Mouse (Mus musculus) Patski (cell line): ENCODE data around the gene Gtpbp1. TPM values are rescaled to one million over a fixed set of nuclear protein-coding genes. Genes with fewer than 3 reads are reported as not detected.

Experiments used
- ATAC-seq: fragments of 100-300 bp; one replicate; pipeline ENCODE4 v1.8.0; 2021
- CTCF ChIA-PET: fragments of 350-600 bp; sonication (Branson Sonifier 250); formaldehyde crosslinking; loops from one replicate; lab custom pipeline; 2022; ENCODE audit warnings: inconsistent platforms; lab: Charles Lee
- POLR2A ChIA-PET: fragments of 350-600 bp; sonication (Branson Sonifier 250); formaldehyde crosslinking; loops from one replicate; lab custom pipeline; 2022; ENCODE audit warnings: antibody characterized with exemption, inconsistent platforms; lab: Charles Lee
- DNase-seq: peaks from one replicate; pipeline ENCODE4 v3.0.0-alpha.2; 2011; ENCODE audit warnings: low read depth, low spot score
- H3K27me3 ChIP-seq: fragments of 371-371 bp; one replicate; pipeline ENCODE4 v1.5.1; 2021
- CTCF ChIP-seq: fragments of 100-300 bp; IDR thresholded peaks from one replicate; pipeline ENCODE4 v1.5.1; 2021
- in situ Hi-C: fragments of 300-500 bp; cut with MboI; formaldehyde crosslinking; loops from 3 replicates; pipeline ENCODE4 v1.11.1; 2018; ENCODE audit warnings: low pct_unique_long_range_greater_than_20kb, mixed read lengths
- polyA plus RNA-seq: library from polyadenylated mRNA; unstranded; gene quantifications from one replicate; pipeline ENCODE4 v1.2.3, GENCODE M21; 2021

Gene Gtpbp1
- polyA plus RNA-seq, 1 experiment from 2014 or later = 33.4 TPM

DNA sequence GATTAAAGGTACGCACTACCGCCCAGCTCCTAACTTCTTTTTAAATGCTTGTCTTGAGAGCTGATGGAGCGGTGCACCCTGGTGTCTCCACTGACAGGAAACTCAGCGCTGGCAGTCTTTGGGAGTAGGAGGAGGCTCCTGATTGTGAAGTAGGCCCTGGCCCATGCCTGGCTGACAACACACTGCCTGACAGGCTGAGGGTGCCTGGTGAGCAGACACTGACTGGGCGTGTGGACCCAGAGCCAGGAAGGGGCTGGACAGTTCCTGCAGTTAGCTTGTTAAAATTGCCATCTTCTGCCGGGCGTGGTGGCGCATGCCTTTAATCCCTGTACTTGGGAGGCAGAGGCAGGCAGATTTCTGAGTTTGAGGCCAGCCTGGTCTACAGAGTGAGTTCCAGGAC is 59.6 kb downstream of the Gtpbp1 start:
- DNase-seq = no peak
- no peaks in the 10 kb centered on the region for H3K27me3 ChIP-seq
- ChIA-PET POLR2A (no interaction called here), CTCF (no interaction called here)
- ATAC-seq = no peak
- TF ChIP-seq CTCF = no peak
- in situ Hi-C loops = no loop called here

DNA sequence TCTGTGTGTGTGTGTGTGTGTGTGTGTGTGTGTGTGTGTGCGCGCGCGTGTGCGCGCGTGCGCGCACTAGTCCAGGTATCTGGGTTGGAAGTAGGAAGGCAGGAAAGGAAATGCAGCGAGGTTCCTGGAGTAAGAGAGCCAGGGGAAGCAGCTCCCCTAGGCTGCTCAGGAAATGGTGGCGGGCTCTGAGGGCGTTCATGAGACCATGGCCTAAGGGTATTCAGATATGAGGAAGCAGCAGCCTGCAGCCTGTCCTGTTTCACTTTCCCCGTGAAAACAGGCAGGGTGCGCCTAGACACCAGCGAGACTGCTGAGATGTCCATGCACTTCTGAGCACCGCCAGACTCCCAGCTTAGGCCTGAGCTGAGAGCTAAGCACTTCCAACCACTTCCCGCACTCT is 61.1 kb downstream of the Gtpbp1 start:
- ChIA-PET CTCF (interaction anchor here (1.3 to 2.8 kb wide), 4 partner anchors 11 to 17 kb away, joined by 3 to 16 read pairs (median 7); no protein-coding TSS in a partner anchor), POLR2A (interaction anchor here (0.6 to 1.5 kb wide), 2 partner anchors 23 to 253 kb away, joined by 4 to 6 read pairs; no protein-coding TSS in a partner anchor)
- in situ Hi-C loops = no loop called here
- ATAC-seq = no peak
- no peak for TF ChIP-seq CTCF
- no peak for DNase-seq
- H3K27me3 ChIP-seq = no peaks in the 10 kb centered on the region

DNA sequence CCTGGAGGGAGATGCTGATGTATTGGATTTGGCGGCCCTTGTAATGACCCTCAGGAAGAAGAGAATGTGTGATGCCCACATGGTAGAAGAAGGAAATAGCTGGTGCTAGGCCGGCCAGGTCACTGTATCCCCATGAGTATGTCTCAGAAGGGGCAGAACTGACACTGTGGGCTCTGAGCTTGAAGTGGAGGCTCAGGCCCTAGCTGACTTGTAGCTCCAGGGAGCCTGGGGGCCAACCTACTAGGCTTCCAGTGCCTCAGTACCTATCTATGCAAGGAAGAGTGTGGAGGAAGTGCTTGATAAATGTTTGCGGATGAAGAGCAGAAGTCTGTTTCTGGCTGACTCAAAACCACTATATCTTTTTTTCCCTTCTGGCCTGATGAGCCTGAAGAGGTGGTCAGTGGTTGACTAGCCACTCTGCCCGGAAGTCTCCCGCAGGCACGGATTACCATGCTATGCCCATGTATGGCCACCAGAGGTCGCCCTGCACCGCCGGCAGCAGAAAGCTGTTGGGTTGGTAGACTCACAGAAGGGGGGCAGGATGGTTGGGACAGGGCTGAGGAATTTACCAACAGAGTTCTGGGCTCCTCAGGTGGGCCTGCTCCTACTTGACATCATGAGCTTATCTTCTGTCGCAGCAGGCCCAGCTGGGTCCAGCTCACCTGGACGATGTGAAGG is 62.2 kb downstream of the Gtpbp1 start:
- H3K27me3 ChIP-seq = no peaks in the 10 kb centered on the region
- CTCF ChIA-PET = interaction anchor here (0.9 to 2.8 kb wide), 12 partner anchors 10 to 188 kb away, joined by 3 to 16 read pairs (median 4); partner anchors contain the start of gene Sun2
- DNase-seq (no peak), ATAC-seq (peak; percentile 68)
- in situ Hi-C loops = no loop called here
- no peak for TF ChIP-seq CTCF
- POLR2A ChIA-PET = interaction anchor here (1.5 kb wide), 1 partner anchor 22 kb away, joined by 6 read pairs; no protein-coding TSS in a partner anchor

DNA sequence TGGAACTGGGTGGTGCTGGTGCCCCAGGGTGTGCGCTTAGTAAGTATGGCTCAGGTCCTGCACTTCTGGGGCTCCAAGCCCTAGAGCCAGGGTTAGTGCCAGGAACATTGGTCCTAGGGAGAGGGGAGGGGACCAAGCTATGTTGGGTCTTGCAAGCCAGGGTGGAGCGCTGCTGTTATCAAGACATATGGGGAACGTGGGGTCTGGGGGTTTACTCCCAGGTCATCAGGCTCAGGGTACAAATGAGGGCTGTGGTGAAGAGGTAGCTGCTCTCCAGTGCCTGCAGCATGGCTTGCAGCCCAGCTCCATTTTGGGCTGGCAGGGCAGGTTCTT is 62.7 kb downstream of the Gtpbp1 start:
- H3K27me3 ChIP-seq = no peaks in the 10 kb centered on the region
- DNase-seq (no peak), ATAC-seq (no peak)
- ChIA-PET CTCF (interaction anchor here (0.9 to 2.8 kb wide), 11 partner anchors 9 to 187 kb away, joined by 3 to 16 read pairs (median 5); partner anchors contain the start of gene Sun2), POLR2A (no interaction called here)
- TF ChIP-seq CTCF = no peak
- in situ Hi-C loops = no loop called here

DNA sequence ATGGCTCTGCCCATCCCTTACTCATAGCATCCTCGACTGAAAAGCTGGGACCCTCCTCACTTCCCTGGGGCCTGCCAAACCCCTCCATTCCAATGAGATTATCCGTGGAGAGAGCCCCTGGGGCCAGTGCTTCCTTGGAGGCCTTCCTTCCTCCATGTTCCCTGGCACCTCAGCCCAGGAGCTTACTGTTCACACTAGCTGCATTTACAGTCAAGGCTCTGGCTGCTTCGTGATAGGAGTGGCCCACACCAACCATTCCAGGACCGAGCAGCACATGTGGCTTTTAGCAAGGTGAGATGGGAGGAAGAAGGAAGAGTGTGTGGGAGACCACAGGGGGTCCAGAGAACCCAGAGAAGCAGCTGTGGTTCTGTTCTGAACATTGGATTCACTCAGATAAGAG is 63.2 kb downstream of the Gtpbp1 start:
- DNase-seq (no peak), ATAC-seq (no peak)
- in situ Hi-C loops = no loop called here
- ChIA-PET POLR2A (no interaction called here), CTCF (interaction anchor here (0.8 to 2.8 kb wide), 8 partner anchors 9 to 187 kb away, joined by 3 to 16 read pairs (median 4); partner anchors contain the start of gene Sun2)
- TF ChIP-seq CTCF = no peak
- H3K27me3 ChIP-seq = no peaks in the 10 kb centered on the region

DNA sequence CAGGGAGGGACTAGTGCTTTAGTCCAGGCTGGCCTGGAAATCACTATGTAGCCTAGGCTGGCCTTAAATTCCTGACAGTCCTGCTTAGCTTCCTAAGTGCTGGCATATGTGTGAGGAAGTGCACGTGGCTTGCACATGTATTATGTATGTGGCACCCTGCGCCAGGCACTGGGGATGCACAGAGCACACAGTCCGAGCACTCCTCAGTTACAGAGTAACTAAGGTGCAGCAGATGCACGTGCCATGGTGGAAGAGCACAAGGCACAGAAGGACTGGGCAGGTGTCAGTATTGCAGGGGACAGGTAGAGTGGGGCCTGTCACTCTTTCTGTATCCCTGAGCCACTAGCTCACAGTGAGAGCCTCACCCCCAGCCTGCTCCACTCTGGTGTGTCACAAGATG is 64.5 kb downstream of the Gtpbp1 start:
- POLR2A ChIA-PET = no interaction called here
- no peak for TF ChIP-seq CTCF
- no peaks in the 10 kb centered on the region for H3K27me3 ChIP-seq
- ATAC-seq (no peak), DNase-seq (no peak)
- CTCF ChIA-PET = interaction anchor here (1.0 kb wide), 1 partner anchor 75 kb away, joined by 3 read pairs; no protein-coding TSS in a partner anchor
- in situ Hi-C loops = no loop called here

DNA sequence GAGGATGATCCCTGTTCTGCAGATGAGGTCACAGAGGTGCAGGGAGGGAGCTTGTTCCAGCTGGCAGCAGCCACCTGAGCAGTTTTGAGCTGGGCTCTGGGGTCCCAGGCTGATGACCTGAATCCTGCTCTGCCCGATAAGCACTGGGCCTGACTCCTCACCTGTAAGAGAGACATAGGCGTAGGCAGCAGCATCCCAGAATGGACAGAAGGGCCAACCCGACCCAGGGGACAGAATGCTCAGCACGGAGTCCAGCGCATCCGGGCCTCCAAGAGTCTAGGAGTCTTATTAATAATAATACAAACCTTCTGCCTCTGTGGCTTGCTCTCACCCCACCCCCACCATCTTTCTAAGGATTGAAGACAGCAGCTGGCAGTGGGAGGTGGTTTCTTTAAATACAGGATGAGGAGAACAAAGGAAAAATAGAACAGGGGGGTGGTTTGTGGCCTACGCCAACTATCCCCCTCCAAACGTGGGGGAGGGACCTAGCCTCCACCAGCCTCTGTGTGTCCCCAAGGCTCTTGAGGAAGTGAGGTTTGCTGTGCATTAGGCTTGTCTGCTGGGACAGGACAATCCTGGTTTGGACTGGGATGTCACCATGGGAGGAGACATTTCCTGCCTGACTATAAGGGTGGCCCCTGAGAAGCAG is 65.5 kb downstream of the Gtpbp1 start:
- in situ Hi-C loops = no loop called here
- no peak for DNase-seq
- ATAC-seq = no peak
- no peak for TF ChIP-seq CTCF
- ChIA-PET CTCF (no interaction called here), POLR2A (no interaction called here)
- H3K27me3 ChIP-seq = no peaks in the 10 kb centered on the region

DNA sequence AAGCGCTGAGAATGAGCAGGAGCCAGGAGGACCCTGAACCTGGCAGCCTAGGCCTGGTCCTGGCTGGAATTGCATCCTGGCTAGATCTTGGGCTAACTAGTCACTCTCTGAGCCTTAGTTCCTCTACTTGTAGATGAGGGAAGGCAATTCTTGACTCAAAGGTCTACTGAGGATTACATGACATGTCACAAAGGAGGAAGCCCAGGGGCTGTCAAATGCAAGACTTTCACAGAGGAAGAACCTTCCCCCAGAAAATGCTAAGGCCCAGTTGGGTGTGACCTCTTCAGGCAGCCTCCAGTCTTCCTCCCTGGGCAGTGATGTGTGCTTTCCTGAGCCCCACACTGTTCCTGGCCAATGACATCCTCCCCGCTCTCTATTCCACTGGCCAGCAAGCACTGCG is 66.5 kb downstream of the Gtpbp1 start:
- ChIA-PET POLR2A (no interaction called here), CTCF (no interaction called here)
- TF ChIP-seq CTCF = no peak
- no peak for ATAC-seq
- DNase-seq = no peak
- in situ Hi-C loops = no loop called here
- no peaks in the 10 kb centered on the region for H3K27me3 ChIP-seq

DNA sequence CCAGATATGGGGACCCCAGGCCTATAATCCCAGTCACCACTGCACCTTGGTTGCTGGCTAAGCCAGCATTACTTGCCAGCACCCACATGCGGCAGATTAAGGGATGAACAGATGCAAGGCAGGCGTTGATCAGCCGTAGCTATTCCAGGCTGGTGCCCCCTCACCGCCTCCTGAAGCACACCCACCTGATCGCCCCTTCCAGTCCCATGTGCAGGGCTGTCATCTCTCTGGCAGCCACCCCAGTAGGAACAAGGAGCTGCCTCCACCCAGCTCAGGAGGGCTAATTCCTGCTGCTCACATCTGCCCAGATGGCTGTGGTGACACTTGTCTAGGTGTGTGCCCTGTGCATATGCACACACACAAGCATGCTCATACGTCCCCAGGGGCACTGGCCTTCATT is 70.3 kb downstream of the Gtpbp1 start:
- H3K27me3 ChIP-seq = no peaks in the 10 kb centered on the region
- POLR2A ChIA-PET = no interaction called here
- in situ Hi-C loops = no loop called here
- CTCF ChIA-PET = interaction anchor here (1.3 to 4.0 kb wide), 3 partner anchors 8 to 12 kb away, joined by 3 to 16 read pairs (median 3); no protein-coding TSS in a partner anchor
- ATAC-seq = no peak
- DNase-seq = no peak
- no peak for TF ChIP-seq CTCF

DNA sequence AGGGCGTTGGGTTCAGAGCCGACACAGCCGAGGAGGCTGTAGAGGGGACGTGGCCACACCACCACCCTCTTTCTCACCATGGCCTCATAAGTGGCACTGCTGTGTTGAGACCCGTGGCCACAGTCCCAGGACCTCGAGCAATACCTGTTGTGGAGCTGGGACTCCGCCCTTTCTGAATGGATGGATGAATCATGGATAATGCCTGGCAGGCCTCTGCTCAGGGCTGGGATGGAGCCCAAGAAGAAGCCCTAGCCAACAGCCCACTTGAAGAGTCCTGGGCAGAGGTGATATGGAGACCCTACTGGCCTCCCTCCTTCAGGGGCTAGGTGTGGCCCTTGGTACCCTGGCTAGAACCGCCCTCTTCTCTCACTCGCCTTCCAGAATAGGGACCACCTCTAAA is 72.4 kb downstream of the Gtpbp1 start:
- in situ Hi-C loops = no loop called here
- DNase-seq = no peak
- TF ChIP-seq CTCF = no peak
- POLR2A ChIA-PET = no interaction called here
- no peaks in the 10 kb centered on the region for H3K27me3 ChIP-seq
- CTCF ChIA-PET = interaction anchor here (1.1 to 4.0 kb wide), 2 partner anchors 10 to 68 kb away, joined by 3 to 16 read pairs; no protein-coding TSS in a partner anchor
- ATAC-seq = no peak
